Mouse (Mus musculus): ENCODE data around the gene Hnf1a. TPM values are rescaled to one million over a fixed set of nuclear protein-coding genes. Genes with fewer than 3 reads are reported as not detected.

The Hnf1a gene
- total and polyA plus RNA-seq, 3 experiments: not detected

- H3K4me1 ChIP-seq (ENCODE audit: control insufficient read depth, insufficient read depth, low read length): no peaks in the 10 kb centered on the region
- DNase-seq: no peak
- no peaks in the 10 kb centered on the region for H3K79me2 ChIP-seq (replicated peaks; ENCODE audit: control insufficient read depth, insufficient read depth, low read length)
- H3K9ac ChIP-seq (ENCODE audit: low read depth, low read length): no peak overlapping the region
- no peaks in the 10 kb centered on the region for H3K27me3 ChIP-seq (ENCODE audit: control insufficient read depth, insufficient read depth, low read length)
- WGBS: 70% methylated on average over 12 of the region's 12 CpGs
- H3K36me3 ChIP-seq (ENCODE audit: control insufficient read depth, insufficient read depth, low read length): no peaks in the 10 kb centered on the region
- H3K4me3 ChIP-seq: no peak overlapping the region
- H3K27ac ChIP-seq: no peak overlapping the region
- TF ChIP-seq CTCF (IDR thresholded peaks at IDR 0.05) (no peak), EP300 (IDR thresholded peaks at IDR 0.05; ENCODE audit: insufficient read depth, low read depth, low read length) (no peak), POLR2A (IDR thresholded peaks at IDR 0.05; ENCODE audit: insufficient read depth, low read depth, low read length) (no peak)
- intact Hi-C loops (cut with DNase I): no loop called here
Measured at GRCm38 (mm10) chr5:114950669-114951068, 20.2 kb downstream of the Hnf1a start.

GRCm38 (mm10) chr5:114949812-114950211 is 21.1 kb downstream of the Hnf1a start:
- no peak overlapping the region for H3K9ac ChIP-seq (ENCODE audit: low read depth, low read length)
- H3K27me3 ChIP-seq (ENCODE audit: control insufficient read depth, insufficient read depth, low read length): no peaks in the 10 kb centered on the region
- DNase-seq: no peak
- H3K27ac ChIP-seq: no peak overlapping the region
- H3K79me2 ChIP-seq (replicated peaks; ENCODE audit: control insufficient read depth, insufficient read depth, low read length): no peaks in the 10 kb centered on the region
- intact Hi-C loops (cut with DNase I): no loop called here
- 88% methylated on average over 9 of the region's 9 CpGs for WGBS
- TF ChIP-seq POLR2A (IDR thresholded peaks at IDR 0.05; ENCODE audit: insufficient read depth, low read depth, low read length) (no peak), CTCF (IDR thresholded peaks at IDR 0.05) (no peak), EP300 (IDR thresholded peaks at IDR 0.05; ENCODE audit: insufficient read depth, low read depth, low read length) (no peak)
- no peak overlapping the region for H3K4me3 ChIP-seq
- H3K36me3 ChIP-seq (ENCODE audit: control insufficient read depth, insufficient read depth, low read length): no peaks in the 10 kb centered on the region
- H3K4me1 ChIP-seq (ENCODE audit: control insufficient read depth, insufficient read depth, low read length): no peaks in the 10 kb centered on the region

GRCm38 (mm10) chr5:114949316-114949715 is 21.6 kb downstream of the Hnf1a start:
- TF ChIP-seq CTCF (IDR thresholded peaks at IDR 0.05) (no peak), EP300 (IDR thresholded peaks at IDR 0.05; ENCODE audit: insufficient read depth, low read depth, low read length) (no peak), POLR2A (IDR thresholded peaks at IDR 0.05; ENCODE audit: insufficient read depth, low read depth, low read length) (no peak)
- no peak for DNase-seq
- Histone ChIP-seq H3K9ac (ENCODE audit: low read depth, low read length) (no peak overlapping the region), H3K4me1 (ENCODE audit: control insufficient read depth, insufficient read depth, low read length) (no peaks in the 10 kb centered on the region), H3K36me3 (ENCODE audit: control insufficient read depth, insufficient read depth, low read length) (no peaks in the 10 kb centered on the region), H3K79me2 (replicated peaks; ENCODE audit: control insufficient read depth, insufficient read depth, low read length) (no peaks in the 10 kb centered on the region), H3K27me3 (ENCODE audit: control insufficient read depth, insufficient read depth, low read length) (no peaks in the 10 kb centered on the region), H3K27ac (no peak overlapping the region), H3K4me3 (no peak overlapping the region)
- 32% methylated on average over 5 of the region's 5 CpGs for WGBS
- intact Hi-C loops (cut with DNase I): no loop called here

GRCm38 (mm10) chr5:114948891-114949290 is 22.0 kb downstream of the Hnf1a start:
- 17% methylated on average over 6 of the region's 6 CpGs for WGBS
- no peaks in the 10 kb centered on the region for H3K27me3 ChIP-seq (ENCODE audit: control insufficient read depth, insufficient read depth, low read length)
- TF ChIP-seq POLR2A (IDR thresholded peaks at IDR 0.05; ENCODE audit: insufficient read depth, low read depth, low read length) (no peak), EP300 (IDR thresholded peaks at IDR 0.05; ENCODE audit: insufficient read depth, low read depth, low read length) (no peak), CTCF (IDR thresholded peaks at IDR 0.05) (no peak)
- H3K79me2 ChIP-seq (replicated peaks; ENCODE audit: control insufficient read depth, insufficient read depth, low read length): no peaks in the 10 kb centered on the region
- no peak overlapping the region for H3K27ac ChIP-seq
- no peak overlapping the region for H3K4me3 ChIP-seq
- H3K9ac ChIP-seq (ENCODE audit: low read depth, low read length): no peak overlapping the region
- H3K4me1 ChIP-seq (ENCODE audit: control insufficient read depth, insufficient read depth, low read length): no peaks in the 10 kb centered on the region
- DNase-seq: peak; percentile 42
- intact Hi-C loops (cut with DNase I): no loop called here
- no peaks in the 10 kb centered on the region for H3K36me3 ChIP-seq (ENCODE audit: control insufficient read depth, insufficient read depth, low read length)

- H3K27ac ChIP-seq: no peak overlapping the region
- TF ChIP-seq POLR2A (IDR thresholded peaks at IDR 0.05; ENCODE audit: insufficient read depth, low read depth, low read length): no peak
- no peak for TF ChIP-seq CTCF (IDR thresholded peaks at IDR 0.05)
- no peak for TF ChIP-seq EP300 (IDR thresholded peaks at IDR 0.05; ENCODE audit: insufficient read depth, low read depth, low read length)
- intact Hi-C loops (cut with DNase I): no loop called here
- H3K9ac ChIP-seq (ENCODE audit: low read depth, low read length): no peak overlapping the region
- no peak for DNase-seq
- no peak overlapping the region for H3K4me3 ChIP-seq
- peaks cover 2% of the 10 kb centered on the region; the same call in 1 of the 2 replicates for H3K36me3 ChIP-seq (ENCODE audit: control insufficient read depth, insufficient read depth, low read length)
- H3K79me2 ChIP-seq (replicated peaks; ENCODE audit: control insufficient read depth, insufficient read depth, low read length): no peaks in the 10 kb centered on the region
- 98% methylated on average over 10 of the region's 10 CpGs for WGBS
- H3K4me1 ChIP-seq (ENCODE audit: control insufficient read depth, insufficient read depth, low read length): no peaks in the 10 kb centered on the region; the same call in 1 of the 2 replicates
- H3K27me3 ChIP-seq (ENCODE audit: control insufficient read depth, insufficient read depth, low read length): no peaks in the 10 kb centered on the region
Measured at GRCm38 (mm10) chr5:114945072-114945471, 25.8 kb downstream of the Hnf1a start.

GRCm38 (mm10) chr5:114942766-114943130 is 28.1 kb downstream of the Hnf1a start:
- intact Hi-C loops (cut with DNase I): no loop called here
- peaks cover 2% of the 10 kb centered on the region; the same call in 1 of the 2 replicates for H3K36me3 ChIP-seq (ENCODE audit: control insufficient read depth, insufficient read depth, low read length)
- H3K9ac ChIP-seq (ENCODE audit: low read depth, low read length): no peak overlapping the region
- H3K27ac ChIP-seq: no peak overlapping the region; the same call in 1 of the 2 replicates
- peak overlapping the region; percentile 94 for H3K4me3 ChIP-seq
- TF ChIP-seq CTCF (IDR thresholded peaks at IDR 0.05) (no peak), POLR2A (IDR thresholded peaks at IDR 0.05; ENCODE audit: insufficient read depth, low read depth, low read length) (no peak), EP300 (IDR thresholded peaks at IDR 0.05; ENCODE audit: insufficient read depth, low read depth, low read length) (no peak)
- H3K4me1 ChIP-seq (ENCODE audit: control insufficient read depth, insufficient read depth, low read length): no peaks in the 10 kb centered on the region; the same call in 1 of the 2 replicates
- no peak for DNase-seq
- no peaks in the 10 kb centered on the region for H3K27me3 ChIP-seq (ENCODE audit: control insufficient read depth, insufficient read depth, low read length)
- H3K79me2 ChIP-seq (replicated peaks; ENCODE audit: control insufficient read depth, insufficient read depth, low read length): no peaks in the 10 kb centered on the region
- WGBS: 52% methylated on average over 4 of the region's 4 CpGs
